8 mouse cellular contexts compared by ENCODE assay signal in the genomic region with DNA sequence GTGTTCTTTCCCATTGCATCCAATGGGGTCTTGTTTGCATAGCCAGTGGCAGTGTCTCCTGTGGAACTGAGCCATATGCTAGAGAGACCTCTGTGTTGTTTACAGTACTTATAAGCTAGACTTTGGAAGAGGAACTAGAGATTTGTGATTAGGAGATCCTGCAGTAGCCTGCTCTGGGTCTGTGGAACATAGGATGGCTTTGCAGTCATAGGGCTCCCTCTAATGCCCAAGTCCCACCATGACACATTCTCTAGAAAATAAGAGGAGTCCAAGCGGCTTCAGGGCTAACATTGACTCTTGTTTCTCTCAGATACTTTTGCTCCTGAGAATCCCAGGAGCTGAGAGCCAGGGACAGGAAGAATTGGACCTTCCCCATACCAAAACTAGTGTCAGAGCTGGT.
DNase-seq lines count a peak whose midpoint lies in the region; ATAC-seq and TF ChIP-seq lines count a peak whose summit lies in the region.
"Not testable (repeated sequence)": the region's sequence is repeated elsewhere in the genome, so short reads cannot be mapped to it uniquely, and the experiment has no call there.

No protein-coding gene starts in this region.

- not testable (repeated sequence) for H3K27me3 ChIP-seq in heart, postnatal 0 days (ENCODE audit: control insufficient read depth, insufficient read depth, low read length)

- ATAC-seq in heart, postnatal 0 days (ENCODE audit: insufficient read depth, low read depth): not testable (repeated sequence)

- H3K27ac ChIP-seq in heart, postnatal 0 days (ENCODE audit: low read depth): not testable (repeated sequence)

- H3K9me3 ChIP-seq in heart, postnatal 0 days (replicated peaks; ENCODE audit: control insufficient read depth, low read length): not testable (repeated sequence)

- H3K36me3 ChIP-seq in heart, postnatal 0 days (replicated peaks; ENCODE audit: control insufficient read depth, insufficient read depth, low read length): not testable (repeated sequence)

- H3K4me3 ChIP-seq in heart, postnatal 0 days (ENCODE audit: low read depth, low read length); lung, adult 2 months (replicated peaks; ENCODE audit: extremely low read depth, low read depth, low read length): not testable (repeated sequence)

- not testable (repeated sequence) for TF ChIP-seq POLR2A in brain, embryonic 14.5 days (IDR thresholded peaks at IDR 0.05; ENCODE audit: borderline replicate concordance, extremely low read depth, insufficient read depth, insufficient read length, poor library complexity, severe bottlenecking); lung, adult 2 months (IDR thresholded peaks at IDR 0.05; ENCODE audit: borderline replicate concordance, extremely low read depth, low read depth, low read length)

- not testable (repeated sequence) for H3K9ac ChIP-seq in heart, postnatal 0 days (replicated peaks; ENCODE audit: low read depth, low read length)

- not testable (repeated sequence) for H3K4me1 ChIP-seq in heart, postnatal 0 days (ENCODE audit: control insufficient read depth, insufficient read depth); lung, adult 2 months (ENCODE audit: control insufficient read depth, insufficient read depth, low read length)

- not testable (repeated sequence) for H3K4me2 ChIP-seq in heart, postnatal 0 days (ENCODE audit: low read depth, low read length)

- peak; percentile 2; the same call in 1 of the 2 replicates for TF ChIP-seq CTCF in brain, embryonic 14.5 days (IDR thresholded peaks at IDR 0.05; ENCODE audit: borderline replicate concordance, extremely low read depth, insufficient read depth, insufficient read length)
- TF ChIP-seq CTCF in heart, postnatal 0 days (IDR thresholded peaks at IDR 0.05; ENCODE audit: low read depth): peak; percentile 53
- TF ChIP-seq CTCF in lung, adult 2 months (IDR thresholded peaks at IDR 0.05; ENCODE audit: insufficient read depth, low read length): peak; percentile 22; the same call in 1 of the 2 replicates

- DNase-seq in 3T3-L1 (ENCODE audit: low read depth, low spot score) (peak; percentile 43), MEL-GATA-1-ER (ENCODE audit: extremely low read depth, low read depth) (peak; percentile 0)
- DNase-seq in brain, embryonic 14.5 days (ENCODE audit: low read depth); heart, postnatal 0 days (ENCODE audit: low spot score); lung, adult 2 months: not testable (repeated sequence)
- DNase-seq in kidney, adult 8-10 months: peak; percentile 12 to 37
- DNase-seq in layer of hippocampus, adult 9-11 months: peak; percentile 12
- DNase-seq in retina, embryonic 14.5 days (ENCODE audit: low spot score): peak; percentile 2

- TF ChIP-seq EP300 in heart, postnatal 0 days (IDR thresholded peaks at IDR 0.05; ENCODE audit: low read depth): not testable (repeated sequence)

- 32% methylated on average over 1 of the region's 1 CpGs for WGBS in heart, postnatal 0 days
- 19% methylated on average over 1 of the region's 1 CpGs for WGBS in lung, adult 2 months

Comparison
In these comparisons a context has a peak if more than half of its experiments do, and no peak if none do; other contexts are left out.
1. CTCF ChIP-seq: peak in every context shown above with its lines; median percentile 53 in heart, postnatal 0 days; 22 in lung, adult 2 months; 2 in brain, embryonic 14.5 days.